Mouse (Mus musculus) adrenal gland, postnatal 10 days (tissue): ENCODE measurements at regions not wholly inside any gene's neighbourhood (a gene's known extent, or its start where the extent isn't known, plus 50 kb on each side); places are given as distances from the start of the nearest gene placed in this dataset.

Source experiments
- DNase-seq: peaks from one replicate; pipeline ENCODE4 v3.0.0; 2021; ENCODE audit warnings: mixed read lengths

GRCm38 (mm10) chr13:72023666-72024065 lies 60.1 kb upstream of the Irx1 start:
- no peak for DNase-seq

GRCm38 (mm10) chr13:72043930-72044470 lies 80.5 kb upstream of the Irx1 start:
- DNase-seq, result no peak

GRCm38 (mm10) chr13:72056469-72056868 lies 92.9 kb upstream of the Irx1 start:
- no peak for DNase-seq

DNA sequence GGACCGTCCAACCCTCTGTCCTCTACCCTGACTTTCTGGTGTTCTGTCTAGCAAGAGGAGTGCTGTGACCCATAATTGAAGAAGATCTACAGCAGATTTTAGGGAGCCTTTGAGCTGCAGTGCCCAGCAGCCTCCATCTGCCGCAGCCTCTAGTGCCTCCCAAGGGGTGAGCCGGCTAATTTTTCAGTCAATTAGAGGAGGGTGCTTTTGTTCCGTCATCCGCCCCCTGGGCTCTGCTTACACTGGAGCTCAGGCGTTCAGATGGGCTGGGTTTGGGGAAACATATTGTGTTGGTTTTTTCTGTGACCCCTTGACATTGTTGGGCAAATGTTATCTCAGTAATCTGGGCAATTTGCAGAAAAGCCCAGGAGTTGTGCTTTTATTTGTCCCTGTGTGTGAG lies 98.1 kb upstream of the Irx1 start:
- no peak for DNase-seq

DNA sequence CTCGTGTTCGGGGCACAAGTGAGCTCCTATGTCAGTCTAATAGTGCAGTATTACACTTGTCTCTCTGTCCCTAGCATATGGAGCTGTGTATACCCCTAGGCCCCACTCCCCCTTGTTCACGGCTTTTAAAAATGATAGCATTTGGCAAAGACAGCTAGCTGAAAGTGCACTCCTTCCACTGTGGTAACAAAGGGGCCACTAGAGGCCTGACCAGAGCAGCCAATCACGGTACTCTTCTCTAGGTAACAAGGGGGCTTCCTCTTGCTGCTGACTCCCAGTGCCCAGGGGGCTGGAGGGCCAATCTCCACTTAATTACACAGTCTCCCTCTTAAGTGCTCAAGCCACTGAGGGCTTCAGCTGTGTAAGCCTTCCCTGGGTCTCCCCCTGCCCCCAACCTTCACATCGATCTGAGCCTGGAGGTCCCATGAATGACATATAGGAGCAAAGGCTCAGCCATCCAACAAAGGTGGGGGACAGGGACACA lies 99.8 kb upstream of the Irx1 start:
- no peak for DNase-seq

DNA sequence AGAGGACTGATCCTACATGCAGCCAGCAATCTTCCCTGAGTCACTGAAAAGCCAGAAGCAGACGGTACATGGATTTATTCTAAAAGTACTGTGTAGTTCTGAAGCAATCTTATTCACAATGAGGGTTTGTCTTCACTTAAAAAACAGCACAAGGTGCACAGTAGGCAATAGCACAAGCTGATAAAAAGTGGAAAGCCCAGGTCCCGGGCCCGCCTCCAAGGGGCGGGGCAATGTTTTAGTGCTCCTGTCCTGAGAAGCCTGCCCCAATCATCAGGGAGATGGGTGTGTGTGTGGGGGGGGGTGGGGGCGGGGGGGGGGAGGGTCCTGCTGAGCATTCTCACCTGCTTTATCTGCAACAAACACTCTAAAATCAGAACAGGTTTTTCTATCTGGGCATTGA lies 133.1 kb upstream of the Irx1 start:
- peak; percentile 4 for DNase-seq

DNA sequence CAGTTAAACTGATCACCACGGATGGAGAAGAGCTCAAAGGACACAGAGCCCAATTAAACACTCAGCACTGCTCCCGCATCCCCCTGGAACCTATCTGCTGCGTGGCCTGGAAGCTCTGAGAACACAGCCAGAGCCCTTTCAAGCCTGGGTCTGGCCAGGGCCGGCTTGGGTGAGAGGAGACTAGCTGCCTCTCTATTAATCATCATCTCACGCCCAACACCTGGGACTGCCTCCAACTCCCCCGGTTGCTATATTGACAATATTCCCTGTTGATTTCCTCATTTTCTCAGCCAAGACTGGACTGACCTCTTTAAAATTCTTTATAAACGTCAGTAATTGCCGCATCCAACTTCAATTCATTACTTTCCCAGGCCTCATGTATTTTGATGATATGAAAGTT lies 133.7 kb upstream of the Irx1 start:
- no peak for DNase-seq

GRCm38 (mm10) chr13:72097811-72098210 lies 134.3 kb upstream of the Irx1 start:
- DNase-seq, result no peak

GRCm38 (mm10) chr13:72100741-72101140 lies 137.2 kb upstream of the Irx1 start:
- peak; percentile 6 for DNase-seq

DNA sequence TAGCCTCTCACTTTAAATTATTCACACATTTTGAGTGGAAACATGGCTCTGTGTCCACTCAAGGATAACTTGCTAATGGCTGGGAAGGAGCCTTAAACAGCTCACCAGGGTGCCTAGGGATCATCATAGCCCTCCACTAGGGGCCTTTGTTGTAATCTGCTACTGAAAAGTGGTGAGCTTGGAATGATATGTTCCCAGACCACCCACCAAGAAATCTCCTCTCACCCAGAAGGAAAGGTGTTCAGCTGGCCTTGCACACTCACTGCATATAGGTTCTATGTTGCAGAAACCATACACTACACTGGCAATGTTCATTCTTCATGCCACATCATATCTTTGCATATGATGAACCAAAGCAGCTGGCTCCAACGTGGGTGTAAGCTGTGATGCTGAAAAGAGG lies 145.1 kb upstream of the Irx1 start:
- DNase-seq, result no peak

DNA sequence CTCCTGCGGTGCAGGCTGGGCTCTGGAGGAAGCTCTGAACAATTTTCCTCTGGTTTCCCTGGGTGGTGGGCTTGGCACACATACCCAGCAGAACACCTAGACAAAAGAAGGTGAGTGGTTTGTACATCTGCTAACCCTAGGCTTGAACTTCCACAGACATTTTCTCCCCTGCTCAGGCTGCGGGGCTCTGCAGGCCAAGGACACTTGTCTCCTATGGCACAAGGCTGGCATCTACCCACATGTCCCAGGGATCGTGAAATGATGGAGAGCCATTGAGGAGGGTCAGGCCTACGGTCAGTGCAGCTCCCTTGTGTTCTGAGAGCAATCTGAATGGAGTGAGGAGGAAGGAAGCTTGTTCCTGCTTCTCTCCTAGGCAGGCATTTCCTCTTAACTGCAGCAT lies 150.4 kb upstream of the Irx1 start:
- no peak for DNase-seq

- DNase-seq, result no peak
These were observed 151.5 kb upstream of the Irx1 start for GRCm38 (mm10) chr13:72114776-72115663.

GRCm38 (mm10) chr13:72120467-72120866 lies 156.9 kb upstream of the Irx1 start:
- DNase-seq, result no peak

- no peak for DNase-seq
These were observed 157.5 kb upstream of the Irx1 start for GRCm38 (mm10) chr13:72120911-72121553.

DNA sequence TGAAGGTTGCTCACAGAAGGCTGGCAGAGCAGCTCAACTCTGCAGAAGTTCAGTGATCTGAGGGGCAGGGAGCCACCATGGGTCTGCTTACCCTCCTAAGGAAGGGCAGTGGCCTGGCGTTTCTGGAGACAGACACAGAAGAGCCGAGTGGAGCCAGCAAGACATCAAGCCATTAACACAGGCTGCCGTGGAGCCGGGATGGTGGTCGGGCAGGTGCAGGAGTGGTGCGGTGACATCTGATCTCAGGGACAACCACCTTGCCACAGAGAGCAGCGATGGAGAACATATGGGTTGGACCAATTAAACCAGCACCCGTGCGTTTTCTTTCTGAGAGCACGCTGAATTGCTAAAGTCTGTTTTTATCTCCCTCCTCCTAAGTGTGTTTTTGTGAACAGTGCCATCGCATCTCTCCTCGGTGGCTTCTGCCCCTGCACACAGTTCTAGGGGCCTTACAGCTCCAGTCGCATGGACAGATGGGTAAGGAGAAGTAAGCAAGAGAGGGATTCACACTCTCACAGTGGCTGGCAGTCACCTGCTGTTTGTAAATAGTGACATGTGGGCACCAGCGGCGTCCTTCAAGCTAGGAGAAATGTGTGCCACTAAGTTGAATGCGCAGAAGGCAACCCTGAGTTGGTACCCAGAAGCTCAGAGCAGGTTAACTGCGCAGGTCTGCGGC lies 158.2 kb upstream of the Irx1 start:
- no peak for DNase-seq

- DNase-seq, result no peak
These were observed 158.7 kb upstream of the Irx1 start for GRCm38 (mm10) chr13:72122230-72122627.

GRCm38 (mm10) chr13:72128306-72128705 lies 164.8 kb upstream of the Irx1 start:
- no peak for DNase-seq

DNA sequence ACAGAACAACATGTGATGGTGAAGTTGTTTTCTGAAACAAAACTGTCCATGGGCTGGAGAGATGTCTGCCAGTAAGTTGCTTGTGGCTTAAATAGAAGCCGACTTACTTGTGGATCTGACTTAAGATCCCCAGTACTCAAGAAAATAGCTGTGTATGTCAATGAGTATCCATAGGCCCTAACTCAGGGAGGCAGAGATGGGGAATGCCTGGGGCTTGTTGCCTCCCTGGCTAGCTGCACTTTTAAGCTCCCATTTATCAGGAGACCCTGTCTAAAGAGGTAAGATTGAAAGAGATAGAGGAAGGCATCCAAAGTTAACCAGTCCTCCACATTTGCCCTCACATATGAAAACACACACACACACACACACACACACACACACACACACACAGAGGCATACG lies 167.8 kb upstream of the Irx1 start:
- DNase-seq, result no peak

GRCm38 (mm10) chr13:72134101-72134768 lies 170.7 kb upstream of the Irx1 start:
- DNase-seq, result no peak

DNA sequence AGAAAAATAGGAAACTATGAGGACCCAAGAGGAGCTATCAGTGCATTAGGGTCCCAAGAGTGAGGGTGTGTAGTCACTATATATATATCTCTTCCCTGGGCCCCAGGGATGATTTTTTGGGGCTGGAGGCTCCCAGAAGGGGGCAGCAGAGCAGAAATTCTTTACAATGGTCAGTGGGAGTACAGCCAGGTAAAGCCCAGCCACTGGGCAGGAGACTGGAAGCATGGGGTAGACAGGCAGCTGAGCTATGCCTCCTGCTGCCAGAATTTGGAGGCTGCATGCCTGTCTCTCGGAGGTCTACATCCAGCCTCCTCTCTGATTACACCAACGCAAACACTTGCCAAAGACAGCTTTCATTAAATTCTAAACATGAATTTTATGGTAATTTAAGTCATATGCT lies 202.7 kb upstream of the Irx1 start:
- DNase-seq, result no peak

DNA sequence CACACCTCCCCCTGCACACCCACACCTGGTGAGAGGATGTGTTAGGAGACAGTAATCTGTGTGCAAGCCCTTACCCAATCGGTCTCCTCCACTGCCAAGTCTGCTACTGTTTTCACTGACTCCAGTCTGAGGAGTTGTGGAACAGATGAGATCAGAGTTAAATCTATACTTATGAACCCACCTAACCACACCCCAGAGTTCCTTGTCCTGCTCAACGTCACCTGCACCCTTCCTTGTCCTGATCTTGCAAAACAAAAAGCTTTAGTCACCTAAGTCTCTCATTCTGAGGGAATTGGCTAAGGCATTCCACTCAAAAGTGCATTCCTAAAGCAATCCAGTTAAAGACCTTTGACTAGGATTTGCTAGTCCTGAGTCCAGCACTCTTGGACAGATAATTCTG lies 203.9 kb upstream of the Irx1 start:
- DNase-seq, result no peak

DNA sequence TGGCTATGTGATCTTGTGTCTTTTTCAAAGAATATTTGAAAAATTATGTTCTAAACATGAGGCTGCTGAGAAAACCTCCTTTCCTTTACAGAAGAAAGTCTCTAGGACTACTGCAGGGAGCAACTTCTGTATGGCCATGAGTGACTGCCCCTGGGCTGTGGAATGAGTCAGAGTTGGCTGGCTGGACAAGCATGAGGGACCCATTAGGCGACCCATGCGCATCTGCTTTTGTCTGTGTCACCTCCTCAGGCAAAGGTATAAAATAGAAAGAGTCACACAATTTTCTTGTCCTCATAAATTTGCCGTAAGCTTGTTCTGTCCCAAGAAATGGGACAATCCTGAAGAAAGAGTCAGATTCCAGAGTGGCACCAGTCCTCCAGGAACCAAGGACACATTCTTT lies 220.1 kb upstream of the Irx1 start:
- no peak for DNase-seq
